Mouse (Mus musculus): ENCODE results near the gene Hnrnpr. TPM values are rescaled to one million over a fixed set of nuclear protein-coding genes. Genes with fewer than 3 reads are reported as not detected.

The Hnrnpr gene
- polyA plus RNA-seq, 1 experiment, result 21.0 TPM

- WGBS, result 6% methylated on average over 4 of the region's 4 CpGs
- no peak for TF ChIP-seq CTCF (IDR thresholded peaks at IDR 0.05; ENCODE audit: borderline replicate concordance, control insufficient read depth, extremely low read depth, insufficient read depth, low read length, poor library complexity)
- TF ChIP-seq POLR2A (IDR thresholded peaks at IDR 0.05; ENCODE audit: control insufficient read depth, extremely low read depth, insufficient read depth, low read length, poor library complexity), result no peak
- Histone ChIP-seq H3K27me3 (ENCODE audit: control insufficient read depth, insufficient read depth, low read length) (no peaks in the 10 kb centered on the region), H3K36me3 (ENCODE audit: control insufficient read depth, insufficient read depth, low read length) (peaks cover 13% of the 10 kb centered on the region), H3K27ac (ENCODE audit: control insufficient read depth, insufficient read depth, low read length) (no peak overlapping the region), H3K4me1 (replicated peaks; ENCODE audit: control insufficient read depth, insufficient read depth, low read length) (peaks cover 4% of the 10 kb centered on the region), H3K4me3 (ENCODE audit: control insufficient read depth, insufficient read depth, low read length) (no peak overlapping the region)
- no peak for DNase-seq
These were observed 1.9 kb downstream of the Hnrnpr start for GRCm38 (mm10) chr4:136312616-136313015.

- H3K27me3 ChIP-seq (ENCODE audit: control insufficient read depth, insufficient read depth, low read length), result no peaks in the 10 kb centered on the region
- WGBS, result over 99% methylated on average over 4 of the region's 4 CpGs
- no peak for TF ChIP-seq POLR2A (IDR thresholded peaks at IDR 0.05; ENCODE audit: control insufficient read depth, extremely low read depth, insufficient read depth, low read length, poor library complexity)
- TF ChIP-seq CTCF (IDR thresholded peaks at IDR 0.05; ENCODE audit: borderline replicate concordance, control insufficient read depth, extremely low read depth, insufficient read depth, low read length, poor library complexity), result no peak
- H3K36me3 ChIP-seq (ENCODE audit: control insufficient read depth, insufficient read depth, low read length), result peaks cover 61% of the 10 kb centered on the region
- H3K27ac ChIP-seq (ENCODE audit: control insufficient read depth, insufficient read depth, low read length), result no peak overlapping the region
- no peak overlapping the region for H3K4me3 ChIP-seq (ENCODE audit: control insufficient read depth, insufficient read depth, low read length)
- H3K4me1 ChIP-seq (replicated peaks; ENCODE audit: control insufficient read depth, insufficient read depth, low read length), result no peaks in the 10 kb centered on the region
- DNase-seq, result no peak
These were observed 6.9 kb downstream of the Hnrnpr start for GRCm38 (mm10) chr4:136317667-136318066.

GRCm38 (mm10) chr4:136320016-136320415, 9.3 kb downstream of the Hnrnpr start:
- Histone ChIP-seq H3K36me3 (ENCODE audit: control insufficient read depth, insufficient read depth, low read length) (peaks cover 78% of the 10 kb centered on the region), H3K4me3 (ENCODE audit: control insufficient read depth, insufficient read depth, low read length) (no peak overlapping the region), H3K4me1 (replicated peaks; ENCODE audit: control insufficient read depth, insufficient read depth, low read length) (no peaks in the 10 kb centered on the region), H3K27me3 (ENCODE audit: control insufficient read depth, insufficient read depth, low read length) (no peaks in the 10 kb centered on the region), H3K27ac (ENCODE audit: control insufficient read depth, insufficient read depth, low read length) (no peak overlapping the region)
- WGBS, result 92% methylated on average over 4 of the region's 4 CpGs
- TF ChIP-seq POLR2A (IDR thresholded peaks at IDR 0.05; ENCODE audit: control insufficient read depth, extremely low read depth, insufficient read depth, low read length, poor library complexity) (no peak), CTCF (IDR thresholded peaks at IDR 0.05; ENCODE audit: borderline replicate concordance, control insufficient read depth, extremely low read depth, insufficient read depth, low read length, poor library complexity) (no peak)
- DNase-seq, result no peak

- WGBS, result 84% methylated on average over 2 of the region's 2 CpGs
- H3K36me3 ChIP-seq (ENCODE audit: control insufficient read depth, insufficient read depth, low read length), result peaks cover 78% of the 10 kb centered on the region
- no peak for DNase-seq
These were observed 13.5 kb downstream of the Hnrnpr start for GRCm38 (mm10) chr4:136324226-136324625.

GRCm38 (mm10) chr4:136327238-136327637, 16.5 kb downstream of the Hnrnpr start:
- TF ChIP-seq CTCF (IDR thresholded peaks at IDR 0.05; ENCODE audit: borderline replicate concordance, control insufficient read depth, extremely low read depth, insufficient read depth, low read length, poor library complexity), result no peak
- TF ChIP-seq POLR2A (IDR thresholded peaks at IDR 0.05; ENCODE audit: control insufficient read depth, extremely low read depth, insufficient read depth, low read length, poor library complexity), result no peak
- H3K36me3 ChIP-seq (ENCODE audit: control insufficient read depth, insufficient read depth, low read length), result peaks cover 72% of the 10 kb centered on the region
- 95% methylated on average over 5 of the region's 5 CpGs for WGBS
- H3K27me3 ChIP-seq (ENCODE audit: control insufficient read depth, insufficient read depth, low read length), result no peaks in the 10 kb centered on the region
- no peak overlapping the region for H3K27ac ChIP-seq (ENCODE audit: control insufficient read depth, insufficient read depth, low read length)
- H3K4me3 ChIP-seq (ENCODE audit: control insufficient read depth, insufficient read depth, low read length), result no peak overlapping the region
- no peaks in the 10 kb centered on the region for H3K4me1 ChIP-seq (replicated peaks; ENCODE audit: control insufficient read depth, insufficient read depth, low read length)
- no peak for DNase-seq

More at GRCm38 (mm10) chr4:136324226-136324625, 13.5 kb downstream of the Hnrnpr start:
- Histone ChIP-seq H3K4me1 (replicated peaks; ENCODE audit: control insufficient read depth, insufficient read depth, low read length) (no peaks in the 10 kb centered on the region), H3K4me3 (ENCODE audit: control insufficient read depth, insufficient read depth, low read length) (no peak overlapping the region), H3K27ac (ENCODE audit: control insufficient read depth, insufficient read depth, low read length) (no peak overlapping the region), H3K27me3 (ENCODE audit: control insufficient read depth, insufficient read depth, low read length) (no peaks in the 10 kb centered on the region)
- TF ChIP-seq CTCF (IDR thresholded peaks at IDR 0.05; ENCODE audit: borderline replicate concordance, control insufficient read depth, extremely low read depth, insufficient read depth, low read length, poor library complexity), result no peak
- no peak for TF ChIP-seq POLR2A (IDR thresholded peaks at IDR 0.05; ENCODE audit: control insufficient read depth, extremely low read depth, insufficient read depth, low read length, poor library complexity)

GRCm38 (mm10) chr4:136328115-136328514, 17.4 kb downstream of the Hnrnpr start:
- no peak for DNase-seq
- H3K27ac ChIP-seq (ENCODE audit: control insufficient read depth, insufficient read depth, low read length), result no peak overlapping the region
- H3K27me3 ChIP-seq (ENCODE audit: control insufficient read depth, insufficient read depth, low read length), result no peaks in the 10 kb centered on the region
- no peaks in the 10 kb centered on the region for H3K4me1 ChIP-seq (replicated peaks; ENCODE audit: control insufficient read depth, insufficient read depth, low read length)
- H3K36me3 ChIP-seq (ENCODE audit: control insufficient read depth, insufficient read depth, low read length), result peaks cover 72% of the 10 kb centered on the region
- H3K4me3 ChIP-seq (ENCODE audit: control insufficient read depth, insufficient read depth, low read length), result no peak overlapping the region
- TF ChIP-seq POLR2A (IDR thresholded peaks at IDR 0.05; ENCODE audit: control insufficient read depth, extremely low read depth, insufficient read depth, low read length, poor library complexity), result no peak
- TF ChIP-seq CTCF (IDR thresholded peaks at IDR 0.05; ENCODE audit: borderline replicate concordance, control insufficient read depth, extremely low read depth, insufficient read depth, low read length, poor library complexity), result no peak

- TF ChIP-seq CTCF (IDR thresholded peaks at IDR 0.05; ENCODE audit: borderline replicate concordance, control insufficient read depth, extremely low read depth, insufficient read depth, low read length, poor library complexity) (no peak), POLR2A (IDR thresholded peaks at IDR 0.05; ENCODE audit: control insufficient read depth, extremely low read depth, insufficient read depth, low read length, poor library complexity) (no peak)
- no peak for DNase-seq
- Histone ChIP-seq H3K36me3 (ENCODE audit: control insufficient read depth, insufficient read depth, low read length) (peaks cover 66% of the 10 kb centered on the region), H3K4me3 (ENCODE audit: control insufficient read depth, insufficient read depth, low read length) (no peak overlapping the region), H3K4me1 (replicated peaks; ENCODE audit: control insufficient read depth, insufficient read depth, low read length) (no peaks in the 10 kb centered on the region), H3K27me3 (ENCODE audit: control insufficient read depth, insufficient read depth, low read length) (no peaks in the 10 kb centered on the region), H3K27ac (ENCODE audit: control insufficient read depth, insufficient read depth, low read length) (no peak overlapping the region)
- WGBS, result 98% methylated on average over 3 of the region's 3 CpGs
These were observed 21.0 kb downstream of the Hnrnpr start for GRCm38 (mm10) chr4:136331709-136332108.
